Mouse (Mus musculus) right cerebral cortex, postnatal 14 days (tissue): ENCODE data around the gene Krt78.
A peak's percentile ranks its signal among the peaks of the same experiment; 100 is the strongest.

Experiments used
- DNase-seq: peaks from one replicate; pipeline ENCODE4 v3.0.0; 2022

Krt78 gene

DNA sequence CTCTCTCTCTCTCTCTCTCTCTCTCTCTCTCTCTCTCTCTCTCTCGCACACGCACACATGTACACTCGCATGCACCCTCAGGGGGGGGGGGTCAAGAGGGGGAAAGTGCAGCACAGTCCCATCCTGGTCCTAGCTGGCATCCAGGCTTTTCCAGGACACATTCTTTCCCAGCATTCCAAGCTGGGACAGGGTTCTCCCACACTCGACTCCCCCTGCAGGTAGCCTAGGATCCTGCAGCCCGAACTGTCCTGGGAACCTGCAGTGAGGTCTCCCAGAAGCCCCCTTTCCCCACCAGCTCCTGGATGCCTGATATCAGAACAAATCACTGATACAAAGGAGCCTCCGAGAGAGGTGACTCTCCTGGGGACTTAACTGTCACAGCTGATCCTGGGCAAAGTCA, 16.4 kb upstream of the Krt78 start:
- peak; percentile 53 for DNase-seq

DNA sequence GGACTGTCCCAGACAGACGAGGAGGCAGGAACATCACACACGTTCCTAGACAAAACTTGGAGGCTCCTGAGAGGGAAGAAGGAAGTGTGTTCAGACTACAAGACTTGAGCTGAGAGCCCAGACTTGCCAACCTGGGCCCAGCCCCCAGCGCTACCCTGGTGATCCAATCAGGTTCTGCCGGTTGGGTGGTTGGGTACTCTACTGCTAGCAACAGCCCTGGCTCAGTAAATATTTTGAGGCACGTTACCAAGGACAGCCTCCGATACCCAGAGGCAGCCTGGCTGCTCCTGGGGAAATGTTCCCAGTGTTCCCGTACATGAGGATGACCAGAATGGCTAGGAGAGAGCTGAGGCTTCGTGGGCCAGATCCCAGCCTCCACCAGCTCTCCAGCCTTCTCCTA, 12.7 kb upstream of the Krt78 start:
- DNase-seq = no peak

DNA sequence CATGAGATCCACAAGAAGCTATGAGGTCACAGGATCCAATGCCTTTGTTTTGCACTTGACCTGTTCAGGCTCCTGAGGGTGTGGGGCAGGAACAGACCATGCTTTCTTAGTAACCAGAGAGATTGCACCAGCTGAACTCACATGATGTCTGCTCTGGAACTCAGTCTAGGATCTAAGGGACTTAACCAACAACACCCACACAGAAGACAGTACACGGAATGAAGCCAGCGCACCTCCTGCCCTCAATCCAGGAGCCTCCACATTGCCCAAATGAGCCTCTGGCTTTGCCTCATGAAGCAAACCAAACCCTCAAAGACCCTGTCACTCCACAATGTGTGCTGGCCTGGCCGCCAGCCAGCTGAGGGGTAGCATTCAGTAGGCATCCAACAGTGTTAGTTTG, 4.8 kb upstream of the Krt78 start:
- no peak for DNase-seq

DNA sequence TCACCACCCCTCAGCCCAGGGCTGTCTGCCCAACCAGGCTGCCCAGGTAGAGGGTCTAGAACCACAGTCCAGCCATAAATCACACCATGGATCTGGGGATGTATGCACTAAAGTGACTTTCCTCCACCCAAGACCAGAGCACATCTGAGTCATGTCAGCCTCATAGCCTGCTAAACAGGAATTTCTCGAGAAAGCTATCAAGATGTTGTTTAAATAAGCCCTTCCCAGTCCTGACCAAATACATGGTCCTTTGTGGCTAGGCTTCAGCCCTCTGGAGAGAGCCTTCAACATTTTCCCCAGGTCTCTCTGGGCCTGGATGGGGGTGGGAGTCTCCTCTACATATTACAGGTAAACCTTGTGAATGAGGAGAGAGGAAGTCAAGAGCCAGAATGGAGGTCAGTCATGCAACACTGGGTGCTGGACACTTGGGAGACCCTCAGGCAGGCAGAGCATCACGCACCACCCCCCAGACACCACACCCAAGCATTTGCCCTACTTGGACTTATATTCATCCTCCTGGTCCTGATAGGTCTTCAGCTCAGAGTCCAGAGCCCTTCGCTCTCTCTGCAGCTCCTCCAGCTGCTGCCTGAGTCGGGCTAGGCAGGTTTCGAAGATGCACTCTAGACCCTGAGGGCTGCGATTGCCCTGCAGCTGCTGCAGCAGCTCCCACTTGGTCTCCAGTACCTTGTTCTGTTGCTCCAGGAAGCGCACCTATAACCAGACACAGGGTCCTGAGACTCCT, 1.2 kb downstream of the Krt78 start:
- DNase-seq = no peak

DNA sequence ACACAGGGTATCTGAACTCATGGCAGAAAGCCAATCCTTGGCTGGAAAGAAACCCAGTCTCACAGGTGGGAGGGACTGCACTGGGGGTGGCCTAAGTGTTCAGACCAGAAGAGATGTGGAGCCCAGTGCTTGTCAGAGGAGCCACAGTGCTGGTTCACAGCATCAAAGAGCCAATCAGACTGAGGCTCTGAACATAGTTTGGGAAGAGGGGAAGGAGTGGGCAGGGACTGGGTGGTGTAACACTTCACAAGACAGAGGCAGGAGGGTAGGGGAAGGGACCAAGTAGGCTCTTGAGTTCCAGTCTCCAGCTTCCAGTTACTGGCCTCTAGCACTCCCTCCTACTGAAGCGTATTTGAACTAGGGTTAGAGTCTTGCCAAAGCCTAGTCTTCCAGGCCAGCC, 8.7 kb downstream of the Krt78 start:
- no peak for DNase-seq

DNA sequence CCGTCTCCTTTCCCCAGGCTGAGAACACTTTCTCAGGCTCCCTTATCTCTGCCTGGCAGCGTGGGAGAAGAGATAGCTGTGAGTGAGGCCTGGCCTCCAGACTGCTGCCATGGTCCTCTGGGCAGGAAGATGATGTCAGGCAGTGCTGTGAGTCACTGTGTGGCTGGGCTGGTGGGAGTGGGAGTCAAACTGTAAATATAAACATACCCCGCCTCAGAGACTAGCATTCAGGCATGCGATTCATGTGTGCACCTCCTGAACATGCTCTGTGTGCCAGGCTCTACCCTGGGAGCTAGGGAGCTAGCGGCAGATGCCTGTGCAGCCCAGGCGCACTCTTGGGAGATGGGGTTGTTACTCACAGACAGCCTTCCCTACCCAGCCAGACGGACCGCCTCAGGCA, 12.1 kb downstream of the Krt78 start:
- no peak for DNase-seq

DNA sequence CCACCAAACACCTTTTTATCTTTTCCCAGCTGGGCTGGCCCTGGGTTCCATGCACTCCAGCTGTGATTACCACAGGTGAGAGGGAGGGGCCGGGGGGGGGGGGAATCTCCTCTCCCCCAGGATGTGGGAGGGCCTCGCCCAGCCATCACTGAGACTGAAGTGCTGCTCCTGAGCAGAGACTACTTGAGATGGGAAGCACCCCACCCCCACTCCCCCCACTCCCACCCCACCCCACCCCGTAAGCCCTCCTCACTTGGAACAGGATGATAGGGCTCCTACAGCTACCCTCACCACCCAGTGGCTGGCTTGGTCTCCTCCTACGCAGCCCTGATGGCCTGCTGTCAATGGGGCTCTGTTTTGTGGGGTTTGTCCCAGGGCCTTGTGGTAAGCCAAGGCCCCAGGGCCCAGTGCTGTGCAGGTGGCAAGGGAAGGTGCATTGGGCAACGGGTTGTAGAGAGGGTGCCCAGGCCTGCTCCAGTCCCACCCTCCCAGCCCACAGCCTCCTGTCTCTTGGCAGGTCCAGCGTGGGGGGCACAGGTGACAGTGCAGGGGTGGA, 13.7 kb downstream of the Krt78 start, which contains the start of gene Krt79:
TSS of gene Krt79 (minus strand) at position 51 of the 556 bp plus-strand sequence.
- DNase-seq = no peak

DNA sequence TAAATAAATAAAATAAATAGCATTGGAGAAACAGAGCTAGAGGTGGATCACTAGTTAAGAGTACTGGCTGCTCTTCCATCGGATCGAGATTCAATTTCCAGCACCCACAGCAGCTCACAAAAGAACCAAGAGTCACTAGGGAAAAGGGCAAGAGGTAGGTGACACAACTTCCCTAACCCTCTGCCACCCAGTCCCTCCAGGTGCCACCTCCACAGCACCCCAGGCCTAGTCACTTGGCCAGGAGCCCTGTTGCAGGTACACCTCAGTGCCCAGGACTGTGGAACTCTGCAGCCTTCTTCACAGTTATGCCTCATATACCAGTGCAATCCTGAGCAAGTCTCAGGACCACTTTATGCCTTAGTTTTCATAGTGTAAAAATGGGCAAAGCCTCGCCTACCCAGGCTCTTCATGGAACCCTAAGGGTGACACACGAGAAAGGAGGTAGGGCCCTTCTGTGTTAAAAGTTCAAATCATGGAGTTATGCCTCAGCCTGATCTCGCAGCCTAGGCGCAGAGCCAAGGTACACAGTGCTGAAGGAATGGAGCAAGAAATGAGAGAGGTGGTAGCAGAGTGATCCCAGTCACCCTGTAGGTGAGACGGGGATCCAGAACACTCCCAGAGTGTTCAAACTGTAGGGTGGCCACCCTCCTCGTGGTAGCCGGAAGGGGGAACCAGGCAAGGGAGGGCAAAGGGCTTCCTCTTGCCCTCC, 15.3 kb downstream of the Krt78 start:
- DNase-seq = no peak

DNA sequence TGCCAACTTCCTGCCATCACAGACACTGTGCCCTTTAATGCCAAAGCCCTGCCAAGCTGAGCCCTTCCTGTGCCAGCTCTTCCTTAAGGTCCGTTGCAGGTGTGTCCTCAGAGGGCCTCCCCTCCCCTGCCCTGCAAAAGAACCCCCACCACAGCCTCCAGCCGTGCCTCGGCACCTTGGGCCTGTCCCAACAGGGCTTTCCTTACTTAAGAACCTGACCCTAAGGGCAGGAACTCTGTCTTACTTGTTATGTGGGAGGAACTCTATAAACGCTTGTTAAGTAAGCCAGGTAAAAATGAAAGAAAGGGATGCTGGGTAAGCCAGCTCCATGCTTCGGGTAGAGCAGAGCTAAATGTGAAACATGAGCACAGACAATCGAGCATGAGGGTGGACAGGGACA, 21.1 kb downstream of the Krt78 start:
- no peak for DNase-seq

DNA sequence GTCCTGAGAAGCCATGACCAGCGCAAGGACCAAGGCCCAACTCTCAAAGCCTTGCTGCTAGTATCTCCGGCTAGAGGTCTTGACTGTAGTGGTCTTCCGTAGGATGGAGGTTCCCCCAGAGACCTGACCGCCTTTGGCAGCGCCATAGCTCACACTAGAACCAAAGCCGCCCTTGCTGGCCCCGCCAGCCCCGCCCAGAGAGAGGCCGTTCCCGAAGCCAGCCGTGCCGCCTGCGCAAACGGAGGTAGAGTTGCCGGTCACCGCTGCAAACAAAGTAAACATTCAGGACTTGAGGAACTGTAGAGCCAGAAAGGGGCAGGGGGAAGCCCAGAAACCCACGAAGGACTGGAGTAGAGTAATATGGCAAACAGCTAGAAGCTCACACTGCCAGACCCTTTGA, 24.4 kb downstream of the Krt78 start:
- no peak for DNase-seq

DNA sequence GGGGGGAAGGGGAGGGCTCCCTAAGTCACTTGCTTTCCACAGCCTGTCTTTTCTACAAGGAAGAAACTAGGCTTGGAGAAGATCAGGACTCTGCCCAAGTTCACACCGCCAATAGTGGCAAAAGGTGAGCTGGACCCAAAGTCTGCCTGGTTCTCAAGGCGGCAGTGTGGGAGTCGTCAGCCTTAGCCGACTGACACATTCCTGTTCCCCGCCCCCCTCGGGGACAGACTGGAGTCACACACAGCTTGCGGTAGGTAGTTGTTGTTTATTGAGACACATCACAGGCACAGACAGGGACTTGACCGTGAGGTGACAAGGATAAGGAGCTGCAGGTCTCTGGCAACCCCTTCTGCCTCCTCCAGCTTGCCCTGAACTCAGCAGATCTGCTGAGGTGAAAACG, 25.0 kb downstream of the Krt78 start:
- DNase-seq = no peak

DNA sequence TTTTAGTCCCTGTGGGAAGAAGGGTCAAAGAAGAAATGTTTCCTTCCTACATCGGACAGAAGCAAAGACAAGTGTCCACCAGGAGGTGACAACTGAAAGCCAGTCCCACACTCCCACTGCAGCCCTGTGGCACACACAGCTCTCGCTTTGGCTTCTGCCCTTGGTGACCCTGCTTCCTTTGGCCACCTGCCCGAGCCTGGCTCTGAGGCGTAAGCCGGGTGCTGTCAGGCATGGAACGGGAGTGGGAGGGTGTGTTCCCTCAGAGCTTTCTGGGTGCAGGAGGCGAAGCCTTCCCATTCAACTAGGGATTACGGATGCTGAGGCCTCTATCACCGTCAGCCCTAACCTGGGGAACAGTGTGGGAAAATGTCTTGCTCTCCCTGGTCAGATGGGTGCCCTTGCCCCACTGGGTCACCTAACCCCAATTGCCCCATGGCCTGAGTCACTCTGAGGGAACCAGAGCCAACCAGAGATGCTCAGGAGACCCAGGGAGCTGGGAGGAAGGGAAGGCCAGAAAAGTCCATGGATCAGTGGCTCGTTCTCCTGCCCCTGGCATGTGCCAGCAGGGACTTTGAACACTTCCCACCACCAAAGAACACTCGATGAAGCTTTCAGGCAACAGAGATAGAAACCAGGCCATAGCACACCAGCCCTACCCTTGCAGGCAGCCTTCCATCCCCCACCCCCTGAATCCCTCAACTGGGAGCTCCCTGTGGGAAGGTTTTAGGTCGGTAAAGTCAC, 26.6 kb downstream of the Krt78 start:
- no peak for DNase-seq

DNA sequence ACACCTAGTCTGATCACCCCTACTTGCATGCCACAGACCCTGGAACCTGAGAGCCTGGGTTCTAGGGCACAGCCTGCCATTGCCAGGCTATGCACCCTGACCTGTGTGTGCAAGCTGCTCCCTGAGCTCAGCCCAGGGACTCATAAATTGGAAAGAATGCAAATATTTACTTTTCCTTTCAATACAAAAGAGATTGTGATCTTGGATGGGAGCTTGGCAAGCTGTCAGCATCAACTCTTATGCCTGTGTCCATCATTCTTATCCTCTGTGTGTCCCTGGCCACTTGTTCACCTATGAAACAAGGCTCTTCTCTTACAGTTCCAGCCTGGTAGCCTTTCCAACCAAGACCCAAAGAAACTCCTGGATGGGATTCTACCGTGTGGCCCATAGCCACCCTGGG, 29.0 kb downstream of the Krt78 start:
- DNase-seq = no peak

DNA sequence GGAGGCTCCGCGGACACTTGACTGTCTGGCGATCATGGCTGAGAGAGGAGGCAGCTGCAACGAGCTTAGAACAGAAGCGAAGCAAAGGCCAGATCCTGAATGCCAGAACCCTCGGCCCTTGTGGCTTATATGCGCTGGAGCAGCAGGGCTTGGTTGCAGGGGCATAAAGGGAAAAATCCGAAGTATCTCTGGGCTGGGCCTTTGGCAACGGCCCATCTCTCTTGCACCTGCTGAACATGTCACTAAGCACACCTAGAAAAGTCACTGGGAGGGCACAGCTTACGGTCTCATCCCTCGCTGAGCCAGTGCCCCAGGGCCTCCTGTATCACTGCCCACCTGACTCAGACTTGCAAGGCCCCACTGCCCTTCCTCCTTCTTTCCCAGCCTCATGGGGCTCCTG, 29.5 kb downstream of the Krt78 start, which contains the start of gene Krt4:
TSS of gene Krt4 (minus strand) at position 101 of the 400 bp plus-strand sequence.
- DNase-seq = no peak

DNA sequence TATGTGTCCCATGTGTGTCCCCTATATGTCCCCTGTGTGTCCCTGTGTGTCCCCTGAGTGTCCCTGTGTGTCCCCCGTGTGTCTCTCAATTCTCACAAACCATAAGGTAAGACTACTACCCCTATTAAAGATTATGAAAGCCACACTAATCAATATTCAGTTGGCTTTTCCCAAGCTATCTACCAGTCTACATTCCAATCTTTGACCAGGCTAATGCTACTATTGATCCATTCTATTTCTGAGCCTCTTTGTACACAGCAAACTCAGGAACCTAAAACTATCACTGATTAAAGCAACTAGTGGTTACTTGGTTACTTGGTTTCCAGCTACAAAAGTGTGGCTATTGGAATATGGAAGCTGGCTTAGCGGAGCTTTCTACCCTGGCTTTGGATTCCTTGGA, 31.8 kb downstream of the Krt78 start:
- no peak for DNase-seq

DNA sequence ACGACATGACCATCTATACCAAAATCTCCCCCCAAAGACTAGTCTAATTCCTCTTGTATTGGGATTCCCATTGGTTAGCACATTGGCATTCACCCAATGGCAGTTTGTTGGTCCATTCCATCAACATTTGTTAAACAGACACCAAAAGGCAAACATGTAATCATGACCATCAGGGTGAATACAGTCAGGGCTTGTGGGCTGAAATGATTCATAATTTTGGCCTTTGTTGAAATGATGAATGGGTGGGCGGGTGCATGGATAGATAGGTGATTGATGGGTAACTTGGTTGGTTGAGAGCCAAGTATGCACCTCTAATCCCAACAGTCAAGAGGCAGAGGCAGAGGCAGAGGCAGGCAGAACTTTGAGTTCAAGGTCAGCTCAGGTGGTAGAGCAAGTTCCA, 38.0 kb downstream of the Krt78 start:
- no peak for DNase-seq

DNA sequence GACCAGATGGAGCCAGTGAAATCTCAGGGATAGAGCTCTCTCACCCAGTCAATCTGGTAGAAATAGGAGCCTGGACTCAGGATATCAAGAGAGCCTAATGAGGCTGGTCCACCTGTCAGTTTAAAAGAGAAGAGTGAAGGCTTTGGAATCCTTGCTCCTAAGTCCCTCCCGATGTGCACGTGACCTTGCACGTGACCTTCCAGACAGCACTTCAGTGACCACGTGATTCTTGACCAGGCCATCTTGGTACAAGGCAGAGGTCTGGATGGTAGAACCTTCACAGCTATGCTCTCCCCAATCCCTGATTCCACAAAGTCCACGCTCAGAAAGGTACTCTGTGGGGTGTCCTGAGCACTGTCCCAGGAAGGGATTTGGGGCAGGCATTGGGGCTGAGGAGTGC, 49.2 kb downstream of the Krt78 start:
- no peak for DNase-seq

DNA sequence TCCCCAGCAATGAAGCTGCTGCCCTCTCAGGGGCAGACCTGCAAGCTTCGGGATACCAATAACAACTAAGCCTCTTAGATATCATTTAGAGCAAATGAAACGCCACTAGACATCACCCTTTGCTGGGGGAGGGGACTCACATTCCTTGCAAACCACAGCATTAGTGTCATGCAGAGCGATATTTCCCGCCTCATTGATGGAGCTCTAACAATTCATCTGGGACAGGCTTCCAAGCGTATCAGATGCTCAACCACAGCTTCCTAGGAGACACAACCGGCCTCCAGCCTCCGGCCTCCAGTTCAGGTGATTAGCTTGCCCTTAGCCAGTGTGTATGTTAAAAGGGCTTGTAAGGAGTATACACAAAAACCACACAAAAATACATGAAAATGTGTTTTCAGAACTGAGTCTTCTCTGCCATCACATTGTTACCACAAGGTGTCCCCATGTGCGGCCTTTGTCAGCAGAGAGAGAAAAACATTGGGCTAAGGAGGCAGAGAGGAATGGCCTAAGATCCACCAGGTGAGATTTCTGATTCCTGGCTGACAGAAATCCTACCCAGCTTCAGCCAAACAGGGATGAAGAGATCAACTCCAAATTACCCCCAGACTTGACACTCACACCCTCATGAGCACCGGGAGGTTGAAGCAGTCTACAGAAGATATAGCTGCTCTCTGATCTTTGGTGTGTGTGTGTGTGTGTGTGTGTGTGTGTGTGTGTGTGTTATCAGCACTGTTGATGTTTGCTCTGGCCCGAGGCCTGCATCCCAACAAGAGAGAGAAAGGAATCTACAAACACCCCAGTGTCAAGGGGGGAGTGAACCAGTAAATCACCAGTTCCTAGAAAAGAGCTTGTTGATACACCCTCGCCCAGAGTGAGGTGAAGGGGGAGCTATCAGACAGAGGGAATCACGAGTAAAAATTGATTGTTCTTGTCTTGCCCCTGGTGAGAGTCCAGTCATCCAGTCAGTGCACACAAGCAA, 51.6 kb downstream of the Krt78 start:
- DNase-seq = no peak
